Mouse (Mus musculus): ENCODE results near the gene Dmd. TPM values are rescaled to one million over a fixed set of nuclear protein-coding genes. Genes with fewer than 3 reads are reported as not detected.
"Not testable (repeated sequence)": the region's sequence is repeated elsewhere in the genome, so short reads cannot be mapped to it uniquely, and the experiment has no call there.

Dmd gene
- polyA plus RNA-seq, 1 experiment from 2014 or later, result 33.3 TPM

- Histone ChIP-seq H3K27ac (no peak overlapping the region), H3K9me3 (ENCODE audit: control insufficient read depth, low read length) (no peaks in the 10 kb centered on the region), H3K4me3 (replicated peaks; ENCODE audit: low read length) (no peak overlapping the region), H3K36me3 (replicated peaks; ENCODE audit: control insufficient read depth, insufficient read depth) (no peaks in the 10 kb centered on the region), H3K4me2 (replicated peaks) (no peak overlapping the region), H3K27me3 (ENCODE audit: control insufficient read depth, insufficient read depth, low read length) (no peaks in the 10 kb centered on the region), H3K9ac (no peak overlapping the region), H3K4me1 (replicated peaks; ENCODE audit: control insufficient read depth, insufficient read depth, low read length) (no peaks in the 10 kb centered on the region)
- ATAC-seq (ENCODE audit: low FRiP score) (no peak), DNase-seq (ENCODE audit: low spot score) (no peak)
Observed at GRCm38 (mm10) chrX:83686547-83686946, 737.9 kb downstream of the Dmd start.

GRCm38 (mm10) chrX:83740533-83740932 lies 791.9 kb downstream of the Dmd start:
- no peaks in the 10 kb centered on the region for H3K4me1 ChIP-seq (replicated peaks; ENCODE audit: control insufficient read depth, insufficient read depth, low read length)
- 9% methylated on average over 1 of the region's 1 CpGs for WGBS

GRCm38 (mm10) chrX:83746301-83747008 lies 797.8 kb downstream of the Dmd start:
- H3K9me3 ChIP-seq (ENCODE audit: control insufficient read depth, low read length), result no peaks in the 10 kb centered on the region
- no peak overlapping the region for H3K9ac ChIP-seq
- 42% methylated on average over 4 of the region's 4 CpGs for WGBS
- H3K4me1 ChIP-seq (replicated peaks; ENCODE audit: control insufficient read depth, insufficient read depth, low read length), result no peaks in the 10 kb centered on the region
- peak; percentile 77; the same call in 1 of the 2 replicates for ATAC-seq (ENCODE audit: low FRiP score)
- H3K4me2 ChIP-seq (replicated peaks), result no peak overlapping the region
- H3K27ac ChIP-seq, result 0 out of 2 replicates have a peak overlapping the region, but pooled peaks have one; percentile 24
- no peaks in the 10 kb centered on the region for H3K27me3 ChIP-seq (ENCODE audit: control insufficient read depth, insufficient read depth, low read length)
- no peaks in the 10 kb centered on the region for H3K36me3 ChIP-seq (replicated peaks; ENCODE audit: control insufficient read depth, insufficient read depth)
- DNase-seq (ENCODE audit: low spot score), result no peak
- no peak overlapping the region for H3K4me3 ChIP-seq (replicated peaks; ENCODE audit: low read length)

More at GRCm38 (mm10) chrX:83740533-83740932, 791.9 kb downstream of the Dmd start:
- Histone ChIP-seq H3K27ac (no peak overlapping the region), H3K4me3 (replicated peaks; ENCODE audit: low read length) (no peak overlapping the region), H3K9ac (no peak overlapping the region), H3K4me2 (replicated peaks) (no peak overlapping the region), H3K27me3 (ENCODE audit: control insufficient read depth, insufficient read depth, low read length) (no peaks in the 10 kb centered on the region), H3K36me3 (replicated peaks; ENCODE audit: control insufficient read depth, insufficient read depth) (no peaks in the 10 kb centered on the region), H3K9me3 (ENCODE audit: control insufficient read depth, low read length) (no peaks in the 10 kb centered on the region)
- no peak for ATAC-seq (ENCODE audit: low FRiP score)
- DNase-seq (ENCODE audit: low spot score), result peak; percentile 65

GRCm38 (mm10) chrX:83787406-83787805 lies 838.7 kb downstream of the Dmd start:
- Histone ChIP-seq H3K27me3 (ENCODE audit: control insufficient read depth, insufficient read depth, low read length) (no peaks in the 10 kb centered on the region), H3K9me3 (ENCODE audit: control insufficient read depth, low read length) (no peaks in the 10 kb centered on the region), H3K27ac (no peak overlapping the region), H3K4me1 (replicated peaks; ENCODE audit: control insufficient read depth, insufficient read depth, low read length) (no peaks in the 10 kb centered on the region), H3K4me3 (replicated peaks; ENCODE audit: low read length) (no peak overlapping the region), H3K9ac (no peak overlapping the region), H3K36me3 (replicated peaks; ENCODE audit: control insufficient read depth, insufficient read depth) (no peaks in the 10 kb centered on the region), H3K4me2 (replicated peaks) (no peak overlapping the region)
- peak; percentile 62 for DNase-seq (ENCODE audit: low spot score)
- ATAC-seq (ENCODE audit: low FRiP score), result no peak

- 48% methylated on average over 9 of the region's 9 CpGs for WGBS
- DNase-seq (ENCODE audit: low spot score), result peak; percentile 32
- H3K4me2 ChIP-seq (replicated peaks); H3K9ac ChIP-seq; H3K9me3 ChIP-seq (ENCODE audit: control insufficient read depth, low read length); H3K4me1 ChIP-seq (replicated peaks; ENCODE audit: control insufficient read depth, insufficient read depth, low read length); H3K4me3 ChIP-seq (replicated peaks; ENCODE audit: low read length); H3K36me3 ChIP-seq (replicated peaks; ENCODE audit: control insufficient read depth, insufficient read depth); H3K27ac ChIP-seq; H3K27me3 ChIP-seq (ENCODE audit: control insufficient read depth, insufficient read depth, low read length); ATAC-seq (ENCODE audit: low FRiP score): not testable (repeated sequence)
Observed at GRCm38 (mm10) chrX:83867469-83867868, 918.8 kb downstream of the Dmd start.

GRCm38 (mm10) chrX:83875389-83875788 lies 926.7 kb downstream of the Dmd start:
- ATAC-seq (ENCODE audit: low FRiP score); DNase-seq (ENCODE audit: low spot score): not testable (repeated sequence)

GRCm38 (mm10) chrX:83975895-83976294 lies 1027.2 kb downstream of the Dmd start:
- H3K4me3 ChIP-seq (replicated peaks; ENCODE audit: low read length), result no peak overlapping the region
- no peaks in the 10 kb centered on the region for H3K9me3 ChIP-seq (ENCODE audit: control insufficient read depth, low read length)
- no peaks in the 10 kb centered on the region for H3K4me1 ChIP-seq (replicated peaks; ENCODE audit: control insufficient read depth, insufficient read depth, low read length)
- no peak overlapping the region for H3K4me2 ChIP-seq (replicated peaks)
- H3K9ac ChIP-seq, result no peak overlapping the region
- H3K36me3 ChIP-seq (replicated peaks; ENCODE audit: control insufficient read depth, insufficient read depth), result no peaks in the 10 kb centered on the region
- DNase-seq (ENCODE audit: low spot score) (no peak), ATAC-seq (ENCODE audit: low FRiP score) (no peak)
- no peaks in the 10 kb centered on the region for H3K27me3 ChIP-seq (ENCODE audit: control insufficient read depth, insufficient read depth, low read length)
- WGBS, result 69% methylated on average over 1 of the region's 1 CpGs
- no peak overlapping the region for H3K27ac ChIP-seq

More at GRCm38 (mm10) chrX:83875389-83875788, 926.7 kb downstream of the Dmd start:
- not testable (repeated sequence) for H3K27ac ChIP-seq; H3K9me3 ChIP-seq (ENCODE audit: control insufficient read depth, low read length); H3K4me2 ChIP-seq (replicated peaks); H3K4me3 ChIP-seq (replicated peaks; ENCODE audit: low read length); H3K27me3 ChIP-seq (ENCODE audit: control insufficient read depth, insufficient read depth, low read length); H3K9ac ChIP-seq; H3K36me3 ChIP-seq (replicated peaks; ENCODE audit: control insufficient read depth, insufficient read depth); H3K4me1 ChIP-seq (replicated peaks; ENCODE audit: control insufficient read depth, insufficient read depth, low read length)
- WGBS, result 91% methylated on average over 11 of the region's 11 CpGs

- H3K4me1 ChIP-seq (replicated peaks; ENCODE audit: control insufficient read depth, insufficient read depth, low read length), result no peaks in the 10 kb centered on the region
- H3K4me2 ChIP-seq (replicated peaks), result no peak overlapping the region
- ATAC-seq (ENCODE audit: low FRiP score), result no peak
- no peak overlapping the region for H3K4me3 ChIP-seq (replicated peaks; ENCODE audit: low read length)
- H3K27me3 ChIP-seq (ENCODE audit: control insufficient read depth, insufficient read depth, low read length), result no peaks in the 10 kb centered on the region
- H3K27ac ChIP-seq, result no peak overlapping the region
- H3K9me3 ChIP-seq (ENCODE audit: control insufficient read depth, low read length), result no peaks in the 10 kb centered on the region
- H3K9ac ChIP-seq, result no peak overlapping the region
- peak; percentile 64 for DNase-seq (ENCODE audit: low spot score)
- 36% methylated on average over 7 of the region's 7 CpGs for WGBS
- no peaks in the 10 kb centered on the region for H3K36me3 ChIP-seq (replicated peaks; ENCODE audit: control insufficient read depth, insufficient read depth)
Observed at GRCm38 (mm10) chrX:84001294-84001693, 1052.6 kb downstream of the Dmd start.

GRCm38 (mm10) chrX:84062431-84062830 lies 1113.8 kb downstream of the Dmd start:
- not testable (repeated sequence) for DNase-seq (ENCODE audit: low spot score); H3K9me3 ChIP-seq (ENCODE audit: control insufficient read depth, low read length); H3K9ac ChIP-seq; H3K36me3 ChIP-seq (replicated peaks; ENCODE audit: control insufficient read depth, insufficient read depth); ATAC-seq (ENCODE audit: low FRiP score); H3K27me3 ChIP-seq (ENCODE audit: control insufficient read depth, insufficient read depth, low read length); H3K4me2 ChIP-seq (replicated peaks); H3K4me1 ChIP-seq (replicated peaks; ENCODE audit: control insufficient read depth, insufficient read depth, low read length); H3K4me3 ChIP-seq (replicated peaks; ENCODE audit: low read length); H3K27ac ChIP-seq
- WGBS, result 91% methylated on average over 3 of the region's 3 CpGs

- Histone ChIP-seq H3K27me3 (ENCODE audit: control insufficient read depth, insufficient read depth, low read length) (no peaks in the 10 kb centered on the region), H3K4me3 (replicated peaks; ENCODE audit: low read length) (no peak overlapping the region), H3K4me1 (replicated peaks; ENCODE audit: control insufficient read depth, insufficient read depth, low read length) (no peaks in the 10 kb centered on the region), H3K27ac (no peak overlapping the region), H3K9ac (no peak overlapping the region), H3K36me3 (replicated peaks; ENCODE audit: control insufficient read depth, insufficient read depth) (no peaks in the 10 kb centered on the region), H3K4me2 (replicated peaks) (no peak overlapping the region), H3K9me3 (ENCODE audit: control insufficient read depth, low read length) (no peaks in the 10 kb centered on the region)
- ATAC-seq (ENCODE audit: low FRiP score) (no peak), DNase-seq (ENCODE audit: low spot score) (no peak)
- 72% methylated on average over 2 of the region's 2 CpGs for WGBS
Observed at GRCm38 (mm10) chrX:84165872-84166271, 1217.2 kb downstream of the Dmd start.

All from hindbrain, embryonic 14.5 days (tissue).